Mouse (Mus musculus) limb, embryonic 15.5 days (tissue): ENCODE results near the gene Zim1. TPM values are rescaled to one million over a fixed set of nuclear protein-coding genes. Genes with fewer than 3 reads are reported as not detected.

Experiments used
- ATAC-seq: fragments of 200-750 bp; cut with Nextera tagmentation; 2 replicates; pipeline ENCODE4 v1.8.0; 2017; ENCODE audit warnings: low read depth, moderate TSS enrichment; ENCODE audit not compliant: insufficient number of reproducible peaks, low FRiP score, low TSS enrichment
- H3K27ac ChIP-seq: fragments of 300-500 bp; sonication (generic); 2 replicates; pipeline ENCODE4 v1.5.1; 2015; ENCODE audit warnings: moderate library complexity, mild to moderate bottlenecking, inconsistent platforms
- H3K27me3 ChIP-seq: fragments of 300-500 bp; sonication (generic); 2 replicates; pipeline ENCODE4 v1.6.1; 2015; ENCODE audit warnings: inconsistent platforms
- H3K36me3 ChIP-seq: fragments of 300-500 bp; sonication (generic); 2 replicates; pipeline ENCODE4 v1.6.1; 2015; ENCODE audit warnings: inconsistent platforms
- H3K4me1 ChIP-seq: fragments of 300-500 bp; sonication (generic); 2 replicates; pipeline ENCODE4 v1.6.1; 2015; ENCODE audit warnings: inconsistent platforms
- H3K4me2 ChIP-seq: fragments of 300-500 bp; sonication (generic); 2 replicates; pipeline ENCODE4 v1.6.1; 2015; ENCODE audit warnings: mild to moderate bottlenecking, inconsistent platforms
- H3K4me3 ChIP-seq: fragments of 300-500 bp; sonication (generic); 2 replicates; pipeline ENCODE4 v1.5.1; 2015; ENCODE audit warnings: mild to moderate bottlenecking, inconsistent platforms
- H3K9ac ChIP-seq: fragments of 300-500 bp; sonication (generic); 2 replicates; pipeline ENCODE4 v1.6.1; 2015; ENCODE audit warnings: inconsistent platforms
- H3K9me3 ChIP-seq: fragments of 300-500 bp; sonication (generic); 2 replicates; pipeline ENCODE4 v1.6.1; 2016; ENCODE audit warnings: inconsistent platforms
- WGBS: fragments of 180-500 bp; shearing (Covaris S2); methylation state at CpG from one replicate; pipeline ENCODE4 v1.1.7; 2015; 5-methylcytosine and 5-hydroxymethylcytosine counted together
- polyA plus RNA-seq: library from polyadenylated mRNA; unstranded; fragments of >200 nt; fragmentation: Nextera tagmentation; extraction: Ambion mirVana; gene quantifications from 2 replicates; pipeline ENCODE4 v1.2.1, GENCODE M21; 2015

The Zim1 gene
- polyA plus RNA-seq, 1 experiment from 2014 or later, result 8.6 TPM

DNA sequence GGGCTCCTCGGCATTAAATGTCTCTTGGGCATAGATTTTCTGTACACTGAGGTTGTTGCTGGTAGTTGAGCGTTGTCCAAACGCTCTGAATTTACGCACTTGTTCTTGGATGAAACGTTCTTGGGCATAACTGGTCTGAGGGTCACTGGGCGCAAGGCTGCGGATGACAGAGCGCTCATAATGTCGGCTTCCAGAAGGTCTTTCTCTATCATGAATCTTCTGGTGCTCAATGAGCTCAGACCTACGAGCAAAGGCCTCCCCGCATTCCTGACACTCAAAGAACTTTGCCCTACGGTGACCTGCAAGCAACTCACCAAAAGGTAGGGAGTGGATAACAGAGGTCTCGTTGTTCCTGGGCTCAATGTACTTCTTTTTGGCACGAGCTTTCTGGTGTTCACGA, 13.1 kb upstream of the Zim1 start:
- Histone ChIP-seq H3K9ac (no peak overlapping the region), H3K4me2 (no peak overlapping the region), H3K27me3 (no peaks in the 10 kb centered on the region), H3K4me1 (no peaks in the 10 kb centered on the region), H3K4me3 (no peak overlapping the region), H3K27ac (no peak overlapping the region), H3K9me3 (no peaks in the 10 kb centered on the region), H3K36me3 (peaks cover 65% of the 10 kb centered on the region)
- no peak for ATAC-seq
- WGBS, result 94% methylated on average over 15 of the region's 15 CpGs

DNA sequence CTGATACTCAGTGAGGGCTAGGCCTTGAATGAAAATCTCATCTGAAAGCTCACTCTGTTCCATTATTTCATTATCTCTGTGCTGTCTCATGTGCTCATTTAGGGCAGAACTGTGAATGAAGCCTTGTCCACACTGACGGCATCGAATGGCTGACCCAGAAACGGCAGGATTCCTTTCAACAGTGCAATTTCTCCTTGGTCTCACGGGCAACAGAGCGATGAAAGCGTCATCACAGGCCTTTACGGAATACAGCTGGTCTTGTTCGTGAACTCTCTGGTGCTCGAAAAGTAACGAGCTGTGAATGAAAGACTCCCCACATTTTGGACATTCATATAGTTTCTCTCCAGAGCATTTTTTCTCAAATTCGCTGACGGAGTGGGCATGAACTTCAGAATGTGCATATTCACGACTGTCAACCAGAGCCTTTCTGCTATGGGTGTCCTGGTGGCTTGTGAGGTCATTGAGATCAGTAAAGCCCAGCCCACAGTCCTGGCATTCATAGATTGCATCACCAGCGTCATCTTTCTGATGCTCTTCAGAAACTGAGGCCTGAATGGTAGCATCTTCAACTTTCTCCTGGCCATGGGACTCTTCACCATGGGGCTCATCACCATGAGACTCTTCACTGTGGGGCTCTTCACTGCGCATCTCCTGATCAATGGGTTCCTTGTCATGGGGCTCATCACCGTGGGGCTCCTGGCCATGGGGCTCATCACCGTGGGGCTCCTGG, 12.4 kb upstream of the Zim1 start:
- H3K9ac ChIP-seq, result no peak overlapping the region
- peaks cover 65% of the 10 kb centered on the region for H3K36me3 ChIP-seq
- no peak overlapping the region for H3K27ac ChIP-seq
- H3K4me3 ChIP-seq, result no peak overlapping the region
- H3K9me3 ChIP-seq, result no peaks in the 10 kb centered on the region
- ATAC-seq, result no peak
- H3K4me1 ChIP-seq, result no peaks in the 10 kb centered on the region
- H3K4me2 ChIP-seq, result no peak overlapping the region
- WGBS, result 82% methylated on average over 17 of the region's 17 CpGs
- no peaks in the 10 kb centered on the region for H3K27me3 ChIP-seq

DNA sequence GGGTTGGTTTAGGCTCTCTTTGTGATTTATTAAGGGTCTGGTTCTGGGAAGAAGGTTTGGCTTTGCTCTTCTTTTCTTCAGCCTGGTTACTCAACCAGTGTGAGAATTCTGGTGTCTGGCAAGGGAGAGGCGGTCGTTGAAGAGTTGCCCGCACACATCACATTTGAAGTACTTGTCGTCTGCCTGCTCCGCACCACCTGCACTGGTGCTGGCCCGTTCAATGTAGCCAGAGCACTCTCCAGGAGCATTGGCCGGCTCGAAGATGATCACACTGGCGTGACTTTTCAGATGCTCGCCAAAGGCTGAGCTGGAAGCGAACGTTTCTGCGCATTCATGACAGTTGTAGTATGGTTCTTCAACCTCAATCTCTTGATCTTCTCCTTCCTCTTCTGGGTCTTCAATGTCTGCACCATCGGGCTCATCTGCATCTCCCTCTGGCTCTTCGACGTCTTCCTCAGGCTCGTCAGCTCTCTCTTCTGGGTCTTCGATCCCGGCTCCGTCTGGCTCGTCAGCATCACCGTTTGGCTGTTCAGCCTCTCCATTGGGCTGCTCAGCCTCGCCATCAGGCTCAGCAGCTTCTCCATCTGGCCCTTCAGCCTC, 11.3 kb upstream of the Zim1 start:
- H3K9ac ChIP-seq, result no peak overlapping the region
- no peak overlapping the region for H3K4me2 ChIP-seq
- ATAC-seq, result no peak
- no peak overlapping the region for H3K27ac ChIP-seq
- 94% methylated on average over 23 of the region's 23 CpGs for WGBS
- no peaks in the 10 kb centered on the region for H3K27me3 ChIP-seq
- no peaks in the 10 kb centered on the region for H3K4me1 ChIP-seq
- no peak overlapping the region for H3K4me3 ChIP-seq
- no peaks in the 10 kb centered on the region for H3K9me3 ChIP-seq
- H3K36me3 ChIP-seq, result peaks cover 56% of the 10 kb centered on the region

DNA sequence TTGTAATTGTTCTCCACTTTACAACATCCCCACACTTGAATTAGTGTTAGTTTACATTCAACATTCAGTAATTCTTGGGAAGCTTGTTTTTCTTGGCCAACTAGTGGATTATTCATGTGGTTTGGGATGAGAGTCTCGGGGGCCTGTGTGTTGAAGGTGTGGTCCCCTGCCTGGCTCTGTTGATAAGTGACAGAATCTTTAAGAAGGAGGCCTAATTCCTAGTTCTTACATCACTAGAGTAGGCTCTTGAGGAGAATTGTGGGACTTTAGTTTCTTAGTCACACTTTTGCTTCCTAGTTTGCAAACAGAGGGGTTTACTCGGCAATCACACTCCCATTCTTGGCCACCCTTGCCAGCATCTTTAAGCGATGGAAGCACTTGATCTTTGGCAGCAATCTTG, 3.0 kb upstream of the Zim1 start:
- no peaks in the 10 kb centered on the region for H3K27me3 ChIP-seq
- H3K4me2 ChIP-seq, result no peak overlapping the region
- H3K4me1 ChIP-seq, result peaks cover 5% of the 10 kb centered on the region; the same call in 1 of the 2 replicates
- ATAC-seq, result no peak
- H3K9me3 ChIP-seq, result no peaks in the 10 kb centered on the region
- H3K9ac ChIP-seq, result no peak overlapping the region
- WGBS, result 79% methylated on average over 3 of the region's 3 CpGs
- H3K27ac ChIP-seq, result no peak overlapping the region
- no peaks in the 10 kb centered on the region for H3K36me3 ChIP-seq
- no peak overlapping the region for H3K4me3 ChIP-seq

DNA sequence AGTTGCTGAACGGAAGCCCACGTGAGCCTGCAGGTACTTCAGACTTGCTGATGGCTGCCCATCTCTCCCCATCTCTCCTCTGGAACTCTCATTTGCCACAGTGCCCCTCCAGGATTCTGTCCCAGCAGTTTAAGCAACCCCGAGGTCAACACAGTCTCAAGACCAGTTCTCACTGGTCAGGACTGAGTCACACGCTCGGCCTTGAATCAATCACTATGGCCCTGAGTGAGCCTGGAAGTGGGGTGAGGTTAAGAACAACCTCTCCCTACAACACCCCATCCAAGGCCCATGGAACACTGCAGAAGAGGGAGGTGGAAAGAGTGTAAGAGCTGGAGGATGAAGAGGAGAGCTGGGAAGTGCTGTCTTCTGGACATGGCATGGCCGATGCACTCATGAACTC, 10.7 kb downstream of the Zim1 start:
- no peak overlapping the region for H3K4me2 ChIP-seq
- H3K9me3 ChIP-seq, result no peaks in the 10 kb centered on the region
- no peak overlapping the region for H3K9ac ChIP-seq
- H3K4me3 ChIP-seq, result no peak overlapping the region
- H3K36me3 ChIP-seq, result peaks cover 20% of the 10 kb centered on the region; the same call in 1 of the 2 replicates
- H3K4me1 ChIP-seq, result no peaks in the 10 kb centered on the region
- ATAC-seq, result no peak
- H3K27ac ChIP-seq, result no peak overlapping the region
- 93% methylated on average over 6 of the region's 6 CpGs for WGBS
- no peaks in the 10 kb centered on the region for H3K27me3 ChIP-seq

DNA sequence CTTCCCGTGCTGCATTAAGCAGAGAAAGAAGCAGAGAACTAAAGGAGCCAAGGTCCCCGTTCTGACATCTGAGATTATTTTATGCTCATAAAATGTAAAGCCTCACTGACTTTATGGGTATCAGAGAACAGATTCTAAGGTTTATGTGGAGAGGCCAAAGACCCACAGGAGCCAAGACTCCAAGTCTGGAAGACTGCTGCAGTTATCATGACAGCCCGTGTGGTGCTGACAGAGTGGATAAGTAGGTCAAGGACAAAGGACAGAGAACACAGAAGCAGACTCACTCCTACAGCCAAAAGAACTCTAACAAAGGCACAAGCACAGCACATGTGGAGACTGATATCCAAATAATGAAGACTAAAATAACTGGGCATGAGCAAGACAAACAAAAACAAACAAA, 29.5 kb downstream of the Zim1 start:
- H3K4me2 ChIP-seq, result no peak overlapping the region
- no peak for ATAC-seq
- no peaks in the 10 kb centered on the region for H3K4me1 ChIP-seq
- H3K27ac ChIP-seq, result no peak overlapping the region
- H3K27me3 ChIP-seq, result no peaks in the 10 kb centered on the region
- no peak overlapping the region for H3K9ac ChIP-seq
- H3K36me3 ChIP-seq, result no peaks in the 10 kb centered on the region
- 43% methylated on average over 3 of the region's 3 CpGs for WGBS
- no peak overlapping the region for H3K4me3 ChIP-seq
- H3K9me3 ChIP-seq, result no peaks in the 10 kb centered on the region

DNA sequence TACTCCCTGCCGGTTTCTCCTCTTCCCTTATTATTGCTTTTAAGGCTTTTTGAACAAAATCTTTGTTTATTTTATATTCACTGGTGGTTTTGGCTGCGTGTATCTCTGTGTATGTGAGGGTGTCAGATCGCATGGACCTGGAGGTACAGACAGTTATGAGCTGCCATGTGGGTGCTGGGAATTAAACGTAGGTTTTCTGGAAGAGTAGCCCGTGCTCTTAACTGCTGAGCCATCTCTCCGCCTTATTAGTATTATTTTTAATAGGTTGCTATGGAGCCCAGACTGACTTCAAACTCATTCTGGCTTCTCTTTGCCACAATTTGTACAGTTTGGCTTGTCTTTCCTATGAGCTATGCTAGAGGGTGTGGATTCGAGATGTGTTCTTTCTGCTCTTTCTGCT, 32.8 kb downstream of the Zim1 start:
- H3K27ac ChIP-seq, result no peak overlapping the region
- no peaks in the 10 kb centered on the region for H3K36me3 ChIP-seq
- no peak overlapping the region for H3K4me2 ChIP-seq
- WGBS, result 43% methylated on average over 7 of the region's 7 CpGs
- H3K4me3 ChIP-seq, result no peak overlapping the region
- no peaks in the 10 kb centered on the region for H3K4me1 ChIP-seq
- ATAC-seq, result no peak
- no peaks in the 10 kb centered on the region for H3K9me3 ChIP-seq
- no peaks in the 10 kb centered on the region for H3K27me3 ChIP-seq
- no peak overlapping the region for H3K9ac ChIP-seq

DNA sequence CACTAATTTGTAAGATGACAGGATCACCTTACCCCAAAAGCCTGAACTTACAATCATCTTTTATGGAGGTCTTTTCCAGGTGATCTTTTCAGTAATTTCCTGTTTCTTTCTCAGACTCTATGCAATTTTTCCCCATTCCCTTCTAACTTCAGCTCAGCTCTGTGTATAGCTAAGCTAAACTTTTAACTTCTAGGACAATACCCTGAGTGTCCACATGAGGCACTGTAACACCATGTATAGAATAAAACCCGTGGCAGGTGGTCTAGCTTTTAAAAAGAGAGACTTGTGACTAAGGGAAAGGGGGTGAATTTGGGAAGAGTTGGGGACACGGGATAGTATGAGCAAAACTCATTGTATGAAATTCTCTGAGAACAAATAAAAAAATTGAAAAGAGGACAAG, 36.6 kb downstream of the Zim1 start:
- Histone ChIP-seq H3K9me3 (no peaks in the 10 kb centered on the region), H3K27ac (no peak overlapping the region), H3K9ac (no peak overlapping the region), H3K36me3 (no peaks in the 10 kb centered on the region), H3K4me1 (no peaks in the 10 kb centered on the region), H3K4me2 (no peak overlapping the region), H3K27me3 (no peaks in the 10 kb centered on the region), H3K4me3 (no peak overlapping the region)
- WGBS, result 25% methylated on average over 2 of the region's 2 CpGs
- no peak for ATAC-seq

DNA sequence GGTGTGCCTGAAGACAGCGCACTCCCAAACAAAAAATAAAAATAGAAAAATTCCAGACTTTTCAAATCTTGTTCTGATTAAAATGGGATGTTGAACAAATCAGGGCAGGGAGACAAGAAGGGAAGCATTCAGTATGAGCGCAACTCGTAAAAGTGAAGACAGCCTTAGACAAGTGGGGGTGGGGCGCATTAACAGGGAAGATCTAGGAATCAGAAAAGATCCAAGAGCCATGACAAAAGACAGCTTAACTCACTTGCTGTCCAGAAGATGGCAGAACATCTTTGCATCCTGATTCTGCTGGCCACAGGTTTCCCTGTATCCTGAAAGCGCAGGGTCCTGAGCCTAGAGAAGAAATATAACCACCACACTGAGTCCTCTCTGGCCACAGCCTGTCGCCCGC, 37.6 kb downstream of the Zim1 start:
- Histone ChIP-seq H3K4me1 (no peaks in the 10 kb centered on the region), H3K27me3 (no peaks in the 10 kb centered on the region), H3K36me3 (no peaks in the 10 kb centered on the region), H3K4me3 (no peak overlapping the region), H3K9ac (no peak overlapping the region), H3K4me2 (no peak overlapping the region), H3K27ac (no peak overlapping the region), H3K9me3 (no peaks in the 10 kb centered on the region)
- ATAC-seq, result no peak
- WGBS, result 96% methylated on average over 7 of the region's 7 CpGs

DNA sequence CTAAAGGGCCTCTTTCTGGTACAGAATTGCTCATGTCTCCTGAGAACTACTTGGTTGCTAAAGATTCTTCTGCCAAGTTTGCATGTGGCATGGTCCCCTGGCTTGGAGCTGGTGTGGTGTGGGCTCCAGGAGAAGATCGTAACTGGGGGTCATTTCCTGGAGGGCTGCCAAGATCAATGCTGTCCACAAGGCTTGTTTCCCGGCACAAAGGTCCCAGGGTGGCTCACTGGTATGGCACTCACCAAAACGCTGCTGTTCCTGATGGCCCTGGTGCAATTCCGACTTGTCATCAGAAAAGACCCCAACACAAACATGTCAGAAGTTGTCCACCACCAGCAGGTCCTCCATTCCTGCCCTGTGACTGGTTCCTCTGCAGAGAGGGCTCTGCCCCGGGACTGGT, 44.1 kb downstream of the Zim1 start:
- WGBS, result 69% methylated on average over 5 of the region's 5 CpGs
- H3K27ac ChIP-seq, result no peak overlapping the region
- no peaks in the 10 kb centered on the region for H3K27me3 ChIP-seq
- no peaks in the 10 kb centered on the region for H3K36me3 ChIP-seq
- H3K4me3 ChIP-seq, result no peak overlapping the region
- no peaks in the 10 kb centered on the region for H3K9me3 ChIP-seq
- ATAC-seq, result no peak
- H3K9ac ChIP-seq, result no peak overlapping the region
- H3K4me2 ChIP-seq, result no peak overlapping the region
- no peaks in the 10 kb centered on the region for H3K4me1 ChIP-seq

DNA sequence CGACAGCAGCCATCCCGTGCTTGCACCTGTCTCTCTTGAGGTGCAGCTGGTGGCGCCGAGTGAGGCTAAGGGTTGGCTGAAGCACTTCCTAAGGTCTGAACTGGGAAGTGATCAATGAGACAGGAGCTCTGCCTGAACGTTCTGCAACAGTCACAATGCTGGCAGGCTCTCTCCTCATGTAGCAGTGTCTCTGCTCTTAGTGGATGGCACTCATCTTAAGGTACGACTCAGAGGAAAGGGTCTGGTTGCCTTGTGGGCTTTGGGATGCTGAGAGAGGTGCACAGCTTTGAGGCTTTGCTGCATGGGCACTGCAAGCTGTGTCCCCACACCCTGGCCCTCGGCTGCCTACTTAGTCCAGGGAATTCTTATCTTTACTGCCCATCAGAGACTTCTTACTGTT, 45.0 kb downstream of the Zim1 start:
- H3K27me3 ChIP-seq, result no peaks in the 10 kb centered on the region
- no peak overlapping the region for H3K4me3 ChIP-seq
- 66% methylated on average over 7 of the region's 7 CpGs for WGBS
- no peak overlapping the region for H3K27ac ChIP-seq
- no peaks in the 10 kb centered on the region for H3K4me1 ChIP-seq
- H3K9ac ChIP-seq, result no peak overlapping the region
- H3K4me2 ChIP-seq, result no peak overlapping the region
- ATAC-seq, result no peak
- no peaks in the 10 kb centered on the region for H3K36me3 ChIP-seq
- H3K9me3 ChIP-seq, result no peaks in the 10 kb centered on the region

DNA sequence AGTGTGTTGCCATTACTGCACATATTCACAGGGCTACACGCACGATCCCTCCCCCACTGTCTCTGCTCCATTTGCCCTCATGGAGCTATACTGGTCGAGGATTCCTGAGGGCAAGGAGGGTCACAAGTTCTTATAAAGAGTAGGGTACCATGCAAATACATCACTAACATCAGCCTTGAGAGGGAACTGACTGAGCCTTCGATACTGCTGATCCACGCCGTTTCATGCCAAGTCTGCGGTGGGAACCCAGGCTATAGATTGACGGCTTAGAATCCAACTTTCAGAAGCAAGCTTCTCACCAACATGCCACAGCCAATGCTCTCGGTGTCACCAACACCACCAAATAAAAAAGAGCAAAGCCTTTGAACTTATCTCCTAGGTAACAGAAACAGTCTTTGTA, 45.7 kb downstream of the Zim1 start:
- no peak overlapping the region for H3K4me2 ChIP-seq
- H3K27me3 ChIP-seq, result no peaks in the 10 kb centered on the region
- no peak for ATAC-seq
- no peak overlapping the region for H3K27ac ChIP-seq
- H3K36me3 ChIP-seq, result no peaks in the 10 kb centered on the region
- H3K9me3 ChIP-seq, result no peaks in the 10 kb centered on the region
- no peaks in the 10 kb centered on the region for H3K4me1 ChIP-seq
- 93% methylated on average over 9 of the region's 9 CpGs for WGBS
- no peak overlapping the region for H3K9ac ChIP-seq
- no peak overlapping the region for H3K4me3 ChIP-seq

DNA sequence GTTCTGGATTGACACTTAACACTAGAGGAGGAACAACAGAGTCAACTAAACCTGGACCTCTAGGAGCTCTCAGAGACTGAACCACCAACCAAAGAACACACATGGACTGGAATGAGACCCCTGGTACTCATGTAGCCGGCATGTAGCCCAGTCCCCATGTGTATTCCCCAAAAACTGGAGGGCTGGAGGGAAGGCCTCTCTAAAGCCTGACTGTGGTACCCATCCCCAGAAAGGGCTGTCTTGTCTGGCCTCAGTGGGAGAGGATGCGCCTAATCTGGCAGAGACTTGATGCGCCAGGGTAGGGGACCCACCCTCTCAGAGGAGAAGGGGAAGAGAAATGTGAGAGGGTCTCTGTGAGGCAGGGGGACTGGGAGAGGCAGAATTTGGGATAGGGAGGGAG, 50.4 kb downstream of the Zim1 start:
- WGBS, result 82% methylated on average over 2 of the region's 3 CpGs
- Histone ChIP-seq H3K4me3 (no peak overlapping the region), H3K9me3 (no peaks in the 10 kb centered on the region), H3K4me1 (no peaks in the 10 kb centered on the region), H3K27ac (no peak overlapping the region), H3K9ac (no peak overlapping the region), H3K4me2 (no peak overlapping the region), H3K36me3 (no peaks in the 10 kb centered on the region), H3K27me3 (no peaks in the 10 kb centered on the region)
- ATAC-seq, result no peak
